Mouse (Mus musculus) intestine, embryonic 15.5 days (tissue): ENCODE data around the gene Etv4. TPM values are rescaled to one million over a fixed set of nuclear protein-coding genes. Genes with fewer than 3 reads are reported as not detected.
A peak's percentile ranks its signal among the peaks of the same experiment; 100 is the strongest.

ENCODE experiments used
- ATAC-seq: fragments of 200-750 bp; cut with Nextera tagmentation; 2 replicates; pipeline ENCODE4 v1.8.0; 2017; ENCODE audit warnings: moderate TSS enrichment, moderate library complexity
- H3K27ac ChIP-seq: fragments of 300-500 bp; sonication (generic); 2 replicates; pipeline ENCODE4 v1.5.1; 2015; ENCODE audit warnings: mild to moderate bottlenecking, inconsistent platforms
- H3K27me3 ChIP-seq: fragments of 300-500 bp; sonication (generic); replicated peaks from 2 replicates; pipeline ENCODE4 v1.6.1; 2015; ENCODE audit warnings: inconsistent platforms
- H3K36me3 ChIP-seq: fragments of 300-500 bp; sonication (generic); 2 replicates; pipeline ENCODE4 v1.6.1; 2015; ENCODE audit warnings: inconsistent platforms
- H3K4me1 ChIP-seq: fragments of 300-500 bp; sonication (generic); replicated peaks from 2 replicates; pipeline ENCODE4 v1.6.1; 2015; ENCODE audit warnings: inconsistent platforms
- H3K4me2 ChIP-seq: fragments of 300-500 bp; sonication (generic); replicated peaks from 2 replicates; pipeline ENCODE4 v1.6.1; 2015; ENCODE audit warnings: mild to moderate bottlenecking, inconsistent platforms
- H3K4me3 ChIP-seq: fragments of 300-500 bp; sonication (generic); replicated peaks from 2 replicates; pipeline ENCODE4 v1.5.1; 2015; ENCODE audit warnings: inconsistent platforms
- H3K9ac ChIP-seq: fragments of 300-500 bp; sonication (generic); 2 replicates; pipeline ENCODE4 v1.6.1; 2015; ENCODE audit warnings: inconsistent platforms
- H3K9me3 ChIP-seq: fragments of 300-500 bp; sonication (generic); 2 replicates; pipeline ENCODE4 v1.6.1; 2016; ENCODE audit warnings: inconsistent platforms
- WGBS: fragments of 180-500 bp; shearing (Covaris S2); methylation state at CpG from one replicate; pipeline ENCODE4 v1.1.7; 2015; 5-methylcytosine and 5-hydroxymethylcytosine counted together
- polyA plus RNA-seq: library from polyadenylated mRNA; unstranded; fragments of >200 nt; fragmentation: Nextera tagmentation; extraction: Ambion mirVana; gene quantifications from 2 replicates; pipeline ENCODE4 v1.2.1, GENCODE M21; 2015

The Etv4 gene
- polyA plus RNA-seq, 1 experiment from 2014 or later, result 5.4 TPM

DNA sequence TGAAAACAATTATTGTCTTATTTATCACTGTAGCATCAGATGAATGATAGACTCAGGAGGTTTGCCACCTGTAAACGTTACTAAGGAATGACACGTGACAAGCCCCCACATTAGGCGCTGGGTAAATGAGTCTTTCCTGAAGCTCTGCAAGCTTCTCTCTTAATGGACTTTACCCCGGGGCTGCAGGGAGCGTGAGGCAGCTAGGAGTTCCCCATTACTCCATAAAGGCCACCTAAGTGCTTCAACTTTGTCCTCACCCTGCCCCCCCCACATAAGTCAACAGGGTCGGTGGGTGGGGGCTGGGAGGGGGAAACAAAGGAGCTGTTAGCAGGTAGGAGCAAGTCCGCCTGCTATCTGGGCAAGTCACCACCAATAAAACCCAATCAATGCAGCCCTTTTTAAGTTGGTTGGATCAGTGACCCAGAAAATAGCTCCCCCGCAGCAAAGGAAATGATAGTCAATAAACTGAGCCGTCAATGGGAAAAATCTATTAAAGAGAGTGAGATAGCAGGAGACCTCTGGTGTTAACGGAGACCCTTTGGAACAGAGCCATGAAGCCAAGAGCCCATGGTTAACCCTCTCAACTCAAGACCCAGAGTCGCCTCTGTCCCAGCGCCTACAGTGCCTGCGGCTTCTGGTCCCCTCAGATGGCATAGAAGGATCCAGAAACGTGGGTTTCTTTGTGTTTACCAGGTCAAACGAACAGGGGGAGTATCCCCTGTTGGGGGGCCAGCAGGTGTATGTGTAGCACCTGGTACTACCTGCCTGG lies 24.1 kb upstream of the Etv4 start:
- H3K4me1 ChIP-seq, result 0 out of 2 replicates have a peak, but pooled peaks cover 5% of the 10 kb centered on the region
- H3K36me3 ChIP-seq, result no peaks in the 10 kb centered on the region
- 29% methylated on average over 15 of the region's 15 CpGs for WGBS
- H3K9me3 ChIP-seq, result no peaks in the 10 kb centered on the region
- 0 out of 2 replicates have a peak, but pooled peaks cover 4% of the 10 kb centered on the region for H3K27me3 ChIP-seq
- H3K9ac ChIP-seq, result no peak overlapping the region
- H3K4me3 ChIP-seq, result no peak overlapping the region
- 0 out of 2 replicates have a peak overlapping the region, but pooled peaks have one; percentile 3 for H3K27ac ChIP-seq
- peak overlapping the region; percentile 12; the same call in 1 of the 2 replicates for H3K4me2 ChIP-seq
- peak; percentile 91 for ATAC-seq

GRCm38 (mm10) chr11:101807266-101807665 lies 22.1 kb upstream of the Etv4 start:
- no peak for ATAC-seq
- Histone ChIP-seq H3K4me2 (no peak overlapping the region), H3K4me1 (no peaks in the 10 kb centered on the region), H3K4me3 (no peak overlapping the region), H3K9ac (no peak overlapping the region), H3K27ac (no peak overlapping the region), H3K9me3 (no peaks in the 10 kb centered on the region), H3K27me3 (0 out of 2 replicates have a peak, but pooled peaks cover 4% of the 10 kb centered on the region), H3K36me3 (no peaks in the 10 kb centered on the region)
- 82% methylated on average over 10 of the region's 10 CpGs for WGBS

DNA sequence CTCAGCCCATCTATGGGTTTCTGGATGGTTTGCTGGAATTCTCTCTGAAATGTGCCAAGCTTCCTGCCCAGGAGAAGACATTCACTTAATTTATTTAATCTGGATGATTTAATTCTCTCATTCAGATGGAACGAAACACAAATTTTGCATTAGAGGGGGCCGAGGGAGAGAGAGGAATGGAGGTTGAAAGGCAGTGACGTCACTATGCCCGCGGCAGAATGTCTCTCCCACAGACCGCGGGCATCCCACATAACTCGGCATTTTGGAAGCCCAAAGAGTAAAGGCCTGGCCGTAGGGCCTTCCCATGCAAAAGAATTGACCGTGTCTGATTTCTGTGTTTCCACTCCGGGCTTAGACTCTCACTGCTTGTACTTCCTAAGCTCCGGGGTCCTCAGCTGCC lies 21.6 kb upstream of the Etv4 start:
- Histone ChIP-seq H3K36me3 (no peaks in the 10 kb centered on the region), H3K9me3 (no peaks in the 10 kb centered on the region), H3K4me1 (0 out of 2 replicates have a peak, but pooled peaks cover 3% of the 10 kb centered on the region), H3K9ac (no peak overlapping the region), H3K27ac (no peak overlapping the region), H3K4me3 (no peak overlapping the region), H3K4me2 (no peak overlapping the region), H3K27me3 (0 out of 2 replicates have a peak, but pooled peaks cover 4% of the 10 kb centered on the region)
- 66% methylated on average over 12 of the region's 12 CpGs for WGBS
- no peak for ATAC-seq

DNA sequence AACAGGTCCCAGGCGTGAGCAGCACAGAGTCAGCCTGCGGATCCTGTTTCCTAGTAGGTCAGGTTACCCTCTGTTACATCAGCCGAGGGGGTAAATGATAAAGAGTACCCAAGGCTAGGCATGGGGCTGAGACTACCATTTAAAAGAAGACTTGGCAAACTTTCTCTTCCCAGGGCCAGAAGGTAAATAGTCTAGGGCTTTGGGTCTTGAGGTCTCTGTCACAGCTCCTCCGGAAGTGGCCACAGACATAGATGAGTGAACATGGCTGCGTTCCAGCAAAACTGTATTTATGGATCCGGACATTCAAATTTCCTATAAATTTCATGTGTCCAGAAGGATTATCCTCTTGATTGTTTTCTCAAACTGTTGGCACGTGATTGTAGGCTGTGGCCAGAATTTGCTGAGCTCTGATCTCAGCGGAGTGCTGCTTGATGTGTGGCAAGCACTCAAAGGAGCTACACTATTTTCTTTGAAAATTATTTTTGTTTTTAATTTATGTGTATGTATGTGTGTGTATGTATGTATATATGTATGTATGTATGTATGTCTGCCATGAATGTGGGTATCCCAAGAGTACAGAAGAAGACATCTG lies 20.0 kb upstream of the Etv4 start:
- WGBS, result 79% methylated on average over 8 of the region's 8 CpGs
- Histone ChIP-seq H3K27me3 (0 out of 2 replicates have a peak, but pooled peaks cover 4% of the 10 kb centered on the region), H3K36me3 (no peaks in the 10 kb centered on the region), H3K4me1 (peaks cover 5% of the 10 kb centered on the region; the same call in 1 of the 2 replicates), H3K4me2 (no peak overlapping the region), H3K4me3 (no peak overlapping the region), H3K9me3 (no peaks in the 10 kb centered on the region), H3K27ac (no peak overlapping the region), H3K9ac (no peak overlapping the region)
- no peak for ATAC-seq

DNA sequence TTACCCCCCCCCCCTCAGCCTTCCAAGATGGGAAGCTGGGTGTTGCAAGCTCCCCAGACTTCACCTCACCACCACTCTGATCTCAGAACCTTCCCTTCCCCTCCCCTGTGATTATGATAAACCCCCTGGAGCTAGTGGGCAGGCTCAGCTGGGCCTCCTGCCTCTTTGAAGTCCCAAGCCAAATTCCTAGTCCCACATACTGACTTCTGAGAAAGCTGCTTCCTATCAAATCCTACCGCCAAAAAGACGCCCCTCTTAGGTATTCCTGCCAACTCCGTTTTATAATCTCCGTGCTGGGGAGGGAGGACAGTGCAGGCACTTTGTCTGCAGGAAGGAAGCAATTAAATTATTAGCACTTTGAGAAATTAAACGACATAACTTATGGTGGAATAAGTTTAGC lies 16.2 kb upstream of the Etv4 start:
- H3K27ac ChIP-seq, result no peak overlapping the region
- H3K4me2 ChIP-seq, result no peak overlapping the region
- WGBS, result 15% methylated on average over 5 of the region's 5 CpGs
- ATAC-seq, result no peak
- no peak overlapping the region for H3K4me3 ChIP-seq
- peaks cover 5% of the 10 kb centered on the region; the same call in 1 of the 2 replicates for H3K4me1 ChIP-seq
- H3K36me3 ChIP-seq, result no peaks in the 10 kb centered on the region
- no peak overlapping the region for H3K9ac ChIP-seq
- no peaks in the 10 kb centered on the region for H3K27me3 ChIP-seq
- no peaks in the 10 kb centered on the region for H3K9me3 ChIP-seq

GRCm38 (mm10) chr11:101798083-101798482 lies 12.9 kb upstream of the Etv4 start:
- H3K27me3 ChIP-seq, result no peaks in the 10 kb centered on the region
- H3K9me3 ChIP-seq, result no peaks in the 10 kb centered on the region
- no peak for ATAC-seq
- H3K4me3 ChIP-seq, result no peak overlapping the region
- no peak overlapping the region for H3K4me2 ChIP-seq
- no peak overlapping the region for H3K27ac ChIP-seq
- peaks cover 5% of the 10 kb centered on the region; the same call in 1 of the 2 replicates for H3K4me1 ChIP-seq
- no peaks in the 10 kb centered on the region for H3K36me3 ChIP-seq
- WGBS, result 30% methylated on average over 8 of the region's 8 CpGs
- H3K9ac ChIP-seq, result no peak overlapping the region

DNA sequence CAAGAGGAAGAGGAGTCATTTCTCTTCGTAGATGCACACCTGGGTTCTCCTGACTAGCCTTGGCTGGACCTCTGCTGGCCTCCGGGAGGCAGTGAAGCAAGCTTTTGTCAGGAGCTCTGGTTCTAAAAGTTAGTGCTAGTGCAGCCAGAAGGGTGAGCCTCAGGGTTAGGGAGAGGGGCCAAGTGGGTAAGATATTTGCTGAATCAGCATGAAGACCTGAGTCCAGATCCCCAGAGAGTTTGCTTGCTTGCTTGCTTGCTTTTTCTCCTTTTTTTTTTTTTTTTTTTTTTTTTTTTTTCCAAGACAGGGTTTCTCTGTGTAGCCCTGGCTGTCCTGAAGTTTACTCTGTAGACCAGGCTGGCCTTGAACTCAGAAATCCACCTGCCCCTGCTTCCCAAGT lies 12.2 kb upstream of the Etv4 start:
- Histone ChIP-seq H3K9me3 (no peaks in the 10 kb centered on the region), H3K36me3 (no peaks in the 10 kb centered on the region), H3K27ac (no peak overlapping the region), H3K27me3 (no peaks in the 10 kb centered on the region), H3K4me2 (no peak overlapping the region), H3K9ac (no peak overlapping the region), H3K4me3 (no peak overlapping the region), H3K4me1 (peaks cover 5% of the 10 kb centered on the region; the same call in 1 of the 2 replicates)
- ATAC-seq, result no peak
- 76% methylated on average over 2 of the region's 2 CpGs for WGBS

- peak; percentile 64 for ATAC-seq
- peaks cover 22% of the 10 kb centered on the region for H3K27me3 ChIP-seq
- no peak overlapping the region for H3K4me3 ChIP-seq
- H3K27ac ChIP-seq, result no peak overlapping the region
- H3K4me1 ChIP-seq, result peaks cover 15% of the 10 kb centered on the region
- no peaks in the 10 kb centered on the region for H3K36me3 ChIP-seq
- 23% methylated on average over 19 of the region's 19 CpGs for WGBS
- no peaks in the 10 kb centered on the region for H3K9me3 ChIP-seq
- peak overlapping the region; percentile 39 for H3K4me2 ChIP-seq
- H3K9ac ChIP-seq, result no peak overlapping the region
These were observed 5.8 kb upstream of the Etv4 start for GRCm38 (mm10) chr11:101790811-101791526.

GRCm38 (mm10) chr11:101787432-101787831 lies 2.3 kb upstream of the Etv4 start:
- no peak overlapping the region for H3K9ac ChIP-seq
- H3K4me2 ChIP-seq, result no peak overlapping the region
- H3K27ac ChIP-seq, result no peak overlapping the region
- 84% methylated on average over 1 of the region's 1 CpGs for whole genome bisulfite sequencing
- no peak for ATAC-seq
- H3K36me3 ChIP-seq, result no peaks in the 10 kb centered on the region
- no peaks in the 10 kb centered on the region for H3K9me3 ChIP-seq
- H3K4me3 ChIP-seq, result no peak overlapping the region
- H3K27me3 ChIP-seq, result peaks cover 52% of the 10 kb centered on the region
- peaks cover 29% of the 10 kb centered on the region for H3K4me1 ChIP-seq

- Histone ChIP-seq H3K27ac (no peak overlapping the region), H3K4me3 (no peak overlapping the region), H3K4me2 (no peak overlapping the region), H3K27me3 (peaks cover 58% of the 10 kb centered on the region), H3K36me3 (no peaks in the 10 kb centered on the region), H3K4me1 (peaks cover 27% of the 10 kb centered on the region), H3K9me3 (no peaks in the 10 kb centered on the region), H3K9ac (no peak overlapping the region)
- 68% methylated on average over 7 of the region's 7 CpGs for WGBS
- ATAC-seq, result no peak
These were observed 1.5 kb upstream of the Etv4 start for GRCm38 (mm10) chr11:101786651-101787050.

DNA sequence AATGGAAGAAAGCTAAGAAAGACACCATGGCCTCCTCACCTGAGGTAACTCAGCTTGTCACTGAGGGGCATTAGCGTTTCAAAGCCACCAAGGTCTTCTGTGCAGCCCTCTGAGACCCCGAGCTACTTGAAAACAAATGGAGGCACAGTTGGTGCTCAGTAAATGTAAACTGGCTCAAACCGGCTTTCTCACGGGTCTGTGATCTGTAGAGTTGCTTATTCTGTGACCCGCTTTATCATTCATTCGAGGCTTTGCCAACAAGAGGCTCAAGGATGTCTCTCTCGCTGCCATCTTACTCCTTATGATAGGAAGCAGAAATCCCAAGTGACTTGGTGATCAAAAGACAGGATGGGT lies 658 bp upstream of the Etv4 start:
- H3K36me3 ChIP-seq, result no peaks in the 10 kb centered on the region
- H3K27me3 ChIP-seq, result peaks cover 63% of the 10 kb centered on the region
- H3K9me3 ChIP-seq, result no peaks in the 10 kb centered on the region
- H3K4me1 ChIP-seq, result peaks cover 19% of the 10 kb centered on the region
- H3K27ac ChIP-seq, result no peak overlapping the region
- peak overlapping the region; percentile 56 for H3K4me3 ChIP-seq
- peak overlapping the region; percentile 99 for H3K4me2 ChIP-seq
- no peak for ATAC-seq
- 10% methylated on average over 7 of the region's 7 CpGs for WGBS
- H3K9ac ChIP-seq, result no peak overlapping the region

GRCm38 (mm10) chr11:101784488-101785142 lies 556 bp downstream of the Etv4 start:
- WGBS, result under 1% methylated on average over 65 of the region's 67 CpGs
- Histone ChIP-seq H3K4me2 (peak overlapping the region; percentile 99), H3K36me3 (no peaks in the 10 kb centered on the region), H3K9me3 (no peaks in the 10 kb centered on the region), H3K4me1 (peaks cover 14% of the 10 kb centered on the region), H3K4me3 (peak overlapping the region; percentile 56), H3K27me3 (peaks cover 63% of the 10 kb centered on the region), H3K27ac (0 out of 2 replicates have a peak overlapping the region, but pooled peaks have one; percentile 54), H3K9ac (peak overlapping the region; percentile 50)
- peak; percentile 58 for ATAC-seq
